Mouse (Mus musculus) embryo, embryonic 11.5 days (tissue): ENCODE results near the gene Ppef2.

Experiments used
- DNase-seq: peaks from one replicate; pipeline ENCODE4 v3.0.0-alpha.2; 2012; ENCODE audit warnings: low read depth, low spot score

Gene Ppef2

DNA sequence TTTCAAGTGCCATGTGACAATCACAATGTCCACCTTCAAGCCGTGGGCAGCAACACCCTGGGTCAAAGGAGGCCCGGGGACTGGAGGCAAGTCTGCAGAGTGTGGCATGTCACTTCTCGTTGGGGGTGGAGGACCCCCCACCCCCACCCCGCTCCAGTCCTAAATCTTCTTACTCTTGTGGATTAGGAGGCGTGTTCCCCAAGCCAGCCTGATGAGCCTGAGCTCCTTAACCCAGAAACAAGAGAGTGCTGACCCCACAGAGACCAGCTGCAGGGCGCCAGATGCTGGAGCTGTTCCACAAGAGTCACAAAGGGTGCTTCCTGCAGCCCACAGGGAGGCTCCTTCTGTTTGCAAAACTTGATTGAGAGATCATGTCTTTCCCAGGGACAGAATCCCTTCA lies at the start of gene Ppef2:
Gene Ppef2, minus strand, starts transcription at position 61 of the 400 bp plus-strand sequence.
- DNase-seq, result no peak

DNA sequence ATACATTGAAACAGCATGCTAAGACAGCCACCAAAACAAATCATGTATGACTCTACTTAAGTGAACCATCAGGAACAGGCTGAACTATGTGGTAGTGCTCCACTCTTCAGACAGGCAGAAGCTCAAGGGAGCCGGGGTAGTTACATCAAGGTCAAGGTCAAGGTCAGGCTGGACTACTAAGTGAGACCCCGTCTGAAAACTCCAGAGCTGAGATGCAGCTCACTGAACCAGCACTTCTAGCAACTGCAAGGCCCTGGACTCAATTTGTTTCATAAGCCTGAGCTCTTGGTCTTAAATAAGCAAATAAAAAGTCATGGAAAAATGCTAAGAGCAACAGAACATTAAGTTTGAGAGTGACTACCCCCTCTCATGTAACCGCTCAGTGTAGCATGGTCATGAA lies 48.2 kb upstream of the Ppef2 start:
- no peak for DNase-seq

DNA sequence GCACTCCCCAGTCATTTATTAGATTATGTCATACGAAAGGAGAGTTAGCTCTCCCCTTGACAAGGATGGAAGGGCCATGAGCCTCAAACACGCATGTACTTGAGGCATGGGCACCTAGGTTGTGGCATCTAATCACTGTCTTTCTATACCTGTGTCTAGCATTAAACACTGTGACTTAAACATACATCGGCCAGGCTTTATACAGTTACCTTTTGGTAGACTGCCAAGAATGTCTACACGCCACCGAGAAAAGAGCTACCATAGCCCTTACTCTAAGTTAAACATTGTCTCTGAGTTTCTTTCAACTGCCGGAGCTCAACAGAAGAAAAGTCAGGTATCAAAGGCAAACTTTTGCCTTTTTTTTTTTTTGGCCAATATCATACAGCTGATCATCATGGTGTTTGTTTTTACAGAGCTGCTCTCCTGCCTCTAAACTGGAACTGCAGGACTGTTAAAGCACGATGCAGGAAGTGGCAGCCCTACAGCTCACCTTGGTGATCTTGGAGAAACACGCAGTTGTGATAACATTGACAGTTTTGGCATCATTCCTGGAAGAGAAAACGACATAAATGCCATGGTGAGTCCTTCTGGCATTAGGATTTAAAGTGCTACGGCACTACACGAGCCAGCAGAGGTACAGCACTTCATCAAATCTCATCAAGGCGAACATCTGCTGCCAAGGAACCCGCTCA lies 46.2 kb upstream of the Ppef2 start:
- DNase-seq, result no peak

DNA sequence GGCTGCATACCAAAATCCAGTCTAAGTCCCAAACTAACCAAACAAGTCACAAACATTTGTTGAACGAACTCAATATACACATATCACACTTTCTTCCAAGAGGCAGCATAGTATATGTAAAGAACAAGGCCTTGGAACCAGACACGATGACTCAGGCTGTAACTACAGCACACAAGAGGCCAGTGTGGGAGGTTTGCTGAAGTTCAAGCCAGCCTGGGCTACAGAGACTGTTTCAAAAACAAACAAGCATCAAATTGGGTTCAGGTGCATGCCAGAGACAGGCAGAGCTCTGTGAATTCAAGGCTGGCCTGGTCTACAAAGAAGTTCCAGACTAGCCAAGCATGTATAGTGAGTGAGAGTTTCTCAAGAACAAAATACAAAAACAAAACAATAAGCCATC lies 38.4 kb upstream of the Ppef2 start:
- no peak for DNase-seq

DNA sequence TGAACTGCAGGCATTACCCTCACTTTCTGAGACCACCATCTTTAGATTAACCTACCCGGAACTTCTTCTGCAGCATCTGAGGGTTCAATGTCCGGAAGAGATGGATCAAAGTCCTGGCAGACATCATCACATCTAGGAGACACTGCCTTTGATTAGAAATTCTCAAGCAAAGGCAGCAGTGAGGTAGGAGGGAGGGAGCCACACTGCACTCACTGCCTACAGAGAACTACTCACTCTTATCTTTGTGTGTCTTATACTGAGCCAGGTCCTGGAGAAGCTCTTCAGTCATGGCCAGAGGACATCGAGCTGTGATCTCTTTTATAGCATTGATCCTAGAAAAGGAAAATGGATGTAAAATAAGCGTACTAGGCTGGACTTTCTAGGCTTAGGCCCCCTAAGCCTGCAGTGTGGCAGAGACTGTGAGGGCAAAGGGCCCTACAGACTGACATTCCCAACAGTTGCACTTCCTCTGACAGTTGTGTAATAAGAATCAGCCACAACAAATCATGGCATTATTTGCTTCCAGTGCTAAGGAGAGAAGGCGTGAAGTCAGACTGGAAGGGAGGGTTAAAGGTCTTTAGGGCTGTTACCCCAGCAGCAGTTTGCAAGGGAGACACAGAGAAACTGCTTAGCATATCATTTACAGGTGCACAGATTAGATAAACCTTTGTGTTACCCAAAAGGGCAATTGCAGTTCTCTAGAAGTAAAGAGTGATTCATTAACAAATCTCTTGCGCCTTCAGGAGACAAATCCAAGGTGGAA lies 35.8 kb upstream of the Ppef2 start:
- DNase-seq, result no peak

DNA sequence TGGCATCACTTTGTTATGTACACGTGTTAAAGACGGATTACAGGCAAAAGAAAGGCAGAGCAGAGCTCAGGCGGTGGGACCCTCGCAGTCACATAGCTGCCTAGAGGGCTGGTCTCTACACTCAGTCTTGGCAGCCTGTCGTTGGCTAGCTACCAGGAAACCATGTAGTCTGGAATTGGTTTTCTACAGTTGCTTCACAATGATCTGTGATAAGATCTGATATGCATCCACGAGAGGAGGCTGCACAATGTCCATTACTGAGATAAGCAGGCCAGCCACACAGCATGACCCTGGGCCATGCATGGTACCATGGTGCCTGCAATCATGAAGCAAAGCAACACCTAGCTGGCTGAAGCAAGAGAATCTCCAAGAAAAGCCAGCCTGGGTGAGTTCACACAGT lies 31.8 kb upstream of the Ppef2 start:
- DNase-seq, result no peak

DNA sequence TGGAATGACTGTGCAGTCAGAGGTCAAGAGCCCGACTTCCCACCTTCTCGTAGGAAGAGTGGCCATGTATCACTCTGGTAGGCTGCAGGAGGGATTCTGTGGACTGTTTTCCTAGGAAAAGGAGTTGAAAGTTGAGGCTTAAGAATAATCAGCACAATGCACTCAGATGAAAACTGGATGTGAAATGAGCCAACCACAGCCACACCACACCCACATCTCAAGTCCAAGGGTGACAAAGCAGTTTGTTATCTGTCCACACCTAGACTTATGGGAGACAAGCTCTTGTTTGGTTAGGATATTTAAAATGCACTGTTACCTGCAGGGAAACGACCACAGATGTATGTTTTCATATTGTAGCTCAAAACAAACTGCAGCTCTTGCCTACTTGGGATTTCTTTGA lies 27.0 kb upstream of the Ppef2 start:
- no peak for DNase-seq

DNA sequence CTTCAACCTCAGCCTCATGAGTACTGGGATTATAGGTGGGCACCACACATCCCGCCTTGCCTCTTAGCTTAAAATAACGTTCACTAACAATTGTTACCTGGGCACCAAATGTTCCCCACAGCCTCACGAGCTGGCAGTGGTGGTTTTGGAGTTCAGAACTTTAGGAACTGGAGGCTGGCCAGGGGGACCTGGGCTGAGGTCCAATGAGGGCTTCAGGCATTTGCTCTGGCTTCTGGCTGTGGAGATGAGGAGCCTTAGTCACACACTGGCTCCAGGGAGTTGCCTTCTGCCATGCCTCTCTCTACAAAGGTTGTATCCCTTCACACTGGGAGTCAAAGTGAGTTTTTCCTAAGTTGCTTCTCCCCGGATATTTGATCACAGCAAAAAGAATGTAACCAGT lies 26.5 kb upstream of the Ppef2 start:
- no peak for DNase-seq

DNA sequence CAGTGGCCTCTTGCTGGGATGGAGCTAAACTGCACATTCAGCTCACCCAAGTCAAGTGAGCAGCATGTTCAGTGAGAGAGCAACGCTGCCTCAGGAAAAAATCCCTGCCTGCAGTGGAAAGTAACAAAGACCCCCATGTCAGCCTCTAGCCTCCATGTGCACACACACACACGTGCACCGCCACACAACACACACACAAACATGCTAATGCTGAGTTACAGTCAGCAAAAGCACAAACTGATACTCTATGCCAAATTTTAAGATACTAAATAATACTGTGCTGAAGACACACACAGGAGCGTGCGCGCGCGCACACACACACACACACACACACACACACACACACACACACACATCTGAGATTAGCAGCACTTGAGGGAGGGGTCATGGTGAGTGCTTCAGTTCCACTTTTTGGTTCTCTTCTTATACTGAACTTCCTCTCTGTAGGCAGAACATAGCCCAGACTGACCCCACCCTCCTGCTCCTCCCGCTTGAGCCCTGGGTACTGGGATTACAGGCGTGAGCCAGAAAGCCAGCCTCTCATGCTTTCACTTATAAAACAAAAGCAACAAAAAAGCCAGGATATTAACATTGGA lies 23.0 kb upstream of the Ppef2 start:
- no peak for DNase-seq

DNA sequence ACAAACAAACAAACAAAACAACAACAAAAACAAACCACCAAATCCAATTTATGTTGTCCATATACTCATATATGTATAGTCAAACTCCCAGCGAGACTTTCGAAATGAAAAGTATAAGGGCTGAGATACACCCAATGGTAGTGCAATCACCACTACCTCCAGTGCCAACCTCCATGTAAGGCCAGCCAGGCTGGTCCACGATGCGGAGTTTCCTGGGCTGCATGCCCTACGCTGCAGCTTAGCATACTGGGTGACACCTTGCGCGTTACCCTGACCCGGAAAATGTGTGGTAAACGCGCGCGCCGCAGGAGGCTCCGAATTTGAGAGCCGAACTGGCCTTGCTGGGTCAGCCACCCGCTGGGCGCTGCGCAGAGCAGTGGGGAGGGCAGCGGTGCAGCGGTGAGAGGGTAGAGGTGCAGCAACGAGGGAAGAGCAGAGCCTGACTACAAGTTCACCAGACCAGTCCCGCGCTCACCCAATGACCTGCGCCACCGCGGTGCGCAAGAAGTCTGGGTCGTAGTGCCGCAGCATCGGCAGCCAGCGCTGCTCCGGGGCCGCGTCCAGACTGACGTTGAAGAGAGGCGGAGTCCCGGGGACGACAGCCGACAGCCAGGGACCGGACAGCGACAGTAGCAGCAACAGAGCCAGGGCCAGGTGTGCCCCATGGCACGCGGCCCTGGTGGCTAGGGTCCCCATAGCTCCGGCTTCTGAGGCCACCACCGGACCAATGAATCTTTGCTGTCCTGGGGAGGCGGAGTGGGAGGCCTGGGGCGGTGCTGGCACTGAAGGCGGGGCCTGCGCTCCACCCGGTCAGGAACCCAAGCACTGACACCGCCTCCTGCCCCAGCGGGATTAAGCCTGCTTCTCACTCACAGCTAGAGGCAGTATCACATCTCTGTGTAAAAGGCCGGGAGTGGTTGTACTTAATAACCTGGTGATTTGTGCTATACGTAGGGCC lies 21.6 kb upstream of the Ppef2 start, which contains the start of gene Naaa:
Gene Naaa, minus strand, starts transcription at position 734 of the 958 bp plus-strand sequence.
- peak; percentile 65 for DNase-seq

DNA sequence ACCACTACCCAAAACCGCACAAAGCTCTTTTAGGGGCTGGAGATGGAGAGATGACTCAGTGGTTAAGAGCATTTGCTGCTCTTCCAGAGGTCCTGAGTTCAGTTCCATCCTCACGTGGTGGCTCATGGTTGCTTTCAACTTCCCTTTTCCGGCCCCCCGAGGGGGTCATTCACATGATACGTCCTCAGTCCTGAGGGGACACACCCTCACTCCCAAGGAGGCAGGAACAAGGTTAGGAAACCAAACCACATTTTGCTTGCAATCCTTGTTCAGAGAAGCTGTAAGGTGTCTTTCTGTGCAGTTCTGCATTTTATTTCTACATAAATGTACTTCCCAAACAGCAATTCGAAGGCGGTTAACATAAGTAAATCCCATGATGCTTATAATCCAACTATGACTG lies 14.4 kb upstream of the Ppef2 start:
- DNase-seq, result no peak

DNA sequence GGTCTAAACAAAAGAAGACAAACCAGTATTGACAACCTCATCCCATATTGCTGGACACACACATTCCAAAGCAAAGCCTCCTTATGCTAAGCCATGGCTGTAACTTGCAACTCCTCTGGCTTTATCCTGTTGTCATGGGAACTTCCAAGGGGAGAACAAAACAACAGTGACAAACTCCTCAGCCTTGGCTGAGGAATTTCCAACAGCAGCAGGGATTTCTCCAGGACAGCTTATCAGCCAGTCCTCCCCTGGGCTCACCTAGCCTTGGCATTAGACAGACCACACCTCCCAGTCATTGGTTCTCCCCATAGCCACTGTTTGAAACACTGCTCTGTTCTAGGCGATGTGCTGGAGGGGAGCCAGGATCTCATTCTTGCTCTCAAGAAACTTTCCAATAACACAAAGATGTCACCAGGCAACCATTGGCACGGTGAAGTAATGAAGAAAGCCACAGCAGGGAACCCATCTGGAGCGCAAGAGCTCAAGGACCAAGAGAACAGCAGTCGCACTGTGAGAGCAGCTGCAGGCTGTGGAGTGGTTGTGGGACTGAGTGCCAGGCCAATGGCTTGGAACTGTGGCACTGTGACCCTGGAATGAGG lies 7.8 kb upstream of the Ppef2 start:
- no peak for DNase-seq

DNA sequence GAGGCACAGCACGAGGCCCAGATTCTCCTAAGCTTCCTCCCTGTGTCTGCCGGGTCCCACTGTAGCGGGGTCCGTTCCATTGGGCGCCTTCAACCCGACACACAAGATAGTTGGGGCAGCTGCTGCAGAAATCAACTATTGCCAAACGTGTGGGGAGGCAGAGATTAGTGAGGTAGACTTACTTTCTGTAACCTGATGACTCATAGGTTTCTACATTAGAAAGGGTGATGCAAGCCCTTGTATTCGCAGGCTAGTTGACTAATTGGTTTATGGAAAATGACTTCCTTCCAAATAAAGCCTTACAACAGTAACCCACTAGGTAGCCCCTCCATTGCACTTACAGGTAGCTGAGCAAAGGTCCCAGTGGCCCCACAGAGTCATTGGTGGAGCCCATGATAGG lies 6.6 kb upstream of the Ppef2 start:
- DNase-seq, result no peak

DNA sequence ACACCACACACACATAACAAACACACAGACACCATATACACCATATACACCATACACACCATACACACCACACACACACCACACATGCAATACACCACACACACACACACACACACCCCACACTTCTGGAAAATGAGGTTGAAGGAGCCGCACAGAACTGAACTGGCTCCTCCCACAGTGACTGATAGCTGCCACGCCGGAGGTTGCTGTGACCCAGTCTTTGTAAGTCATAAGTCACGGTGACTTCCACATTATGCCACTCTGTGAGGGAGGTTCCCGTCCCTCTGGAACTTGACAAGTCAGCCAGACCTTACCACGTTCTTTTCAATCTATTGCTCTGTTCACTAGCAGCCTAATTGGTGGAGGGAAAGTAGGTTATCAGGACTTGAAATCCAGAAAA lies 1.6 kb downstream of the Ppef2 start:
- DNase-seq, result no peak

DNA sequence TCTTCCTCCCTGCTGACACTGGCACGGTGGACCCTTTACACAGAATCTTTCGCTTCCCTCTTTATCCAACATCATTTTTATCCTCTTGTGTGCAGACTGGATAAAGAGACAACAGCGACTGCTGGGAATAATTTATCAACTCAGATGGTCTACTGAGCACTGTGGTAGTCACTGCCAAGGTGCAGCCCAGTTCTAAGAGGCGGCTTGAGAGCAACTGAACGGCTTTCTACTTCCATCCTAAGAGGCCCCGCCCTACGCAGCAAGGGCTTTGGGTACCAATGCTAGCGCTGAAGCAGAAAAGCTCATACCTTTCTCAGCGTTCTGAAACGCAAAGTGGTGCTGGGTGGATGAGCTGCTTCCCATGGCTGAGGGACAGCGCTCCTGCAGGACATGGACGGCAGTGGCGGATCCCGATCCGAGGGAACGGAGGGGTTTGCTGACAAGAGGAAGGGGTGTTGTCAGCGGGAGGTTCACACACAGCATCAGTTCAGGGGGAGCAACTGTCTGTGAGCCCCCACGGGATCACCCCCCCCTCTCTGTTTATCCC lies 3.2 kb downstream of the Ppef2 start:
- DNase-seq, result no peak

DNA sequence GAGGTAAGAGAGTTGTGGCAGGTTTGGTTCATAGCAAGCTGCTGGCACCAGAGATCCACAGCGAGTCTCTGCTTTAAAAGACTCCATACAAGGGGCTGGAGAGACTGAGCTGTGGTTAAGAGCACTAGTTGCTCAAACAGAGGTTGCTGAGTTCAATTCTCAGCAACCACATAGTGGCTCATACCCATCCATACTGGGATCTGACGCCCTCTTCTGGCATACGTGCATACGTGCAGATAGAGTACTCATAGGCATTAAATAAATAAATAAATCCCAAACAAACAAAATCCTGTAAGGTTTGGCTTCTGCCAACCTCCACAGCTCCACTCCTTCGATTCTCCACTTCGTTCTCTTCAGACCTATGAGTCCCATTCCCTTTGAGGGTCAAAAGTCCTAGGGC lies 4.0 kb downstream of the Ppef2 start:
- no peak for DNase-seq

DNA sequence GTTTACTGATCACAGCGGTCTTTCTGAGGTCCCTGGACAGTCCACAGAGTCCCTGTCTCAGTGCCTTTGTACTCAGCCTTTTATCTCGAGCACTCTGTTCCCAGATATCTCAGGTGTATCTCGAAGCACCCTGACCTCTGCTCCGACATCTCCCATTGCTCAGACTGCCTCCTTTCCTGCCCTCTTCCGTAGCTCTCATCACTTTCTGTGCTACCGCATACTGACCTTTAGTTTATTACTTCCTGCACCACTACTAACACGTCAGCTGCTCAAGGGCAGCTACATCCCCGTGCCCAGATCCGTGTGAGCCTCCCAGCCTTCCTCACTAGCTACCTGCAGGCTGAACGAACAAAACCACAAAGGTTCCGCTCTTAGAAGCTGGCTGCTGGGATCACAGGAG lies 7.5 kb downstream of the Ppef2 start:
- DNase-seq, result no peak

DNA sequence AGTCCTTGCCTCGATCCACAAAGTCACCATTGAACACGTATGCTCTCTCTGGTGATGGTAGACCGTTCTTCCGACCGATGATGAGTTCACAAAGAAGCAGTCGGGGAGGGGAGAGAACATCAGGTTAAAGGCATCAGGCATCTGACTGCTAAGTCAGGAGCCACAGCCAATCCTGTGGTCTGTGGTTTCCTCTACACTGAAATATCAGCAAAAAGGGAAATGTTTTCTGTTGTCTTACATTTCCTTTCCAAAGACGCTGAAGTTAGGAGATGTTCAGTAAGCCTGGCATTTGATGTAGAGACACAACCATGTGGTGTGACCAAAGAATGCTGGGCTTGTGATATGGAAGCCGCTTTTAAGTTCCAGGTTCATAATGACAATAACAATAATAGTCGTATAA lies 10.6 kb downstream of the Ppef2 start:
- DNase-seq, result no peak

DNA sequence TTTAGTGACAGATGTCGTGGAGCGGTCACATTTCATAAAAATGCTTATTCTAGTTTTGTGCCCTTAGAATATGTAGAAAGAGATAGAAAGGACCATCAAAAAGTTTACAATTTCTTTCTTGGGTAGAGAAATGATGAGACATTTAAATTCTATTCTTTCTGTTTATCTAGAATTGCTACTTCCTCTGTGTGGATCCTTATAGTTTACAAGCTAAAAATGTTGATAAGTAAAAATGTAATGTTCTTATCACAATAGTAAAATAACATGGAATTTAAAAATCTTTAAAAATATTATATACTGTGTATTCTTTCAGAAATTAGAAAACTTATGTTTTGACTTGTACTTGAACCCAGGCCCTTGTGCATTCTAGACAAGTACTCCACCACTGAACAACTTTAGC lies 11.2 kb downstream of the Ppef2 start:
- no peak for DNase-seq

DNA sequence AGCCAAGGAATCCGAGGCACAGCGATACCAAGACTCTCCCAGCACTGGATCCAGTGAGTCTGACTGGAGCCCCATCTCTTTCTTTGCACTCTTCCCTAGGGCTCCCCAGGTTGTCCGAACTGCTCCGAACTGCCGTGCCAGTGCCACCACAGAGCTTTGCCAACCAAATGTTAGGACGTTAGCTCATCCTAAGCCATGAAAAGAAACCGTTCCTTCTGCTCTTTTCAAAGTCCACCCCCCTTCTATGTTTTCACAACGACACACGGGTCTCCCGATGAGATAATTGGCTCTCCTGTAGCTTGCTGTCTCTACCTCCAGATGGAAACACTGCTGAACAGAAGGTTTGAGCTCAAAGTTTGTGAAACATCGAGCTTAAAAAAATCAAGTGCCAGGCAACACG lies 15.3 kb downstream of the Ppef2 start:
- DNase-seq, result no peak
